Mouse (Mus musculus) central nervous system, embryonic 18 days (tissue): ENCODE measurements around the gene Parvg. TPM values are rescaled to one million over a fixed set of nuclear protein-coding genes. Genes with fewer than 3 reads are reported as not detected.

Source experiments
- polyA plus RNA-seq: library from polyadenylated mRNA; depleted of rRNA; stranded (reverse); fragments of >200 nt; gene quantifications from 2 replicates; pipeline ENCODE4 v1.2.3, GENCODE M21; 2012; rRNA removed

The Parvg gene
- 1.3 TPM in 2 replicates for polyA plus RNA-seq

DNA sequence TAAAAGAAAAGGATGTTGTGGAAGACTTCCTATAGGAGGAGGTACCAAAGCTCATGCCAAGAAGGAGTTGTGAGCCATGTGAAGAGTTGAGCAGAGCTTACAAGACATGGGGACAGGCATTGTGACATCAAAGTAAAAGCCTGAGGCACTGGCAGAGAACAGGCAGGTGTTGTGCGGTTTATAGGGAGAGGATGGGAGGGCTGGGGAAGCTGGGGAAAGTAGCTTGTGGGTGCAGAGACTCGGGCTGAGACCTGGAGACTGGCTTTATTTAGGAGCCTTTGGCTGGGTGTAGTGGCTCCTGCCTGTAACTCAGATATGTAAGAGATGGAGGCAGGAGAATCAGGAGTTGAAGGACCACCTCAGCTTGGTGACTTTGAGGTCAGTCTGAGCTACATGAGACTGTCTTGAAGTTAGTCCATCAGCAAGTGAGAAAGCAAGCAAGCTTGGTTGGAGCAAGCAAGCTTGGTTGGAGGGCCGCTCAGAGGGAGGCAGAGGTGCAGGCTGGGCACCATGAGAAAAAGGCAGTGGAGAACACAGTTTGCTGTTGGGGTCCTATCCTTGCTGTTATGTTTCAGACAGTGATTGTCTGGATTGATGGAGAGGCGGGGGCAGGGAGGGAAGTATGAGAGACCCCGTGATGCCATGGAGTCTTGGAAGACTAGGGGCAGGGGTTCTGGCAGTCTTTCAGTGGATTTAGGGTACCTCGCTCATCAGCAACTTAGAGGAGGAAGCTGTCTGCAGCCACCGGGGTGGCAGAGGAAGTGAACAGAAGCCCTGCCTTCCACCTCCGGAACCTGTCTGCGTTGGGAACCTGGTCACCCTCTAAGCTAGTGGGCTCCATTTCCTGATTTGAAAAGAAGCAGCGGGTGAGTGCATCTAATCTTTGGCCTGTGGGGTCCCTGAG is at the start of gene Parvg:
TSS of gene Parvg (plus strand) at position 61 of the 904 bp plus-strand sequence.

Other genes with a start within 250 kb of the Parvg start
- 143 and 145 TPM in 2 replicates for gene Sult4a1, start 218.3 kb upstream of the Parvg start, polyA plus RNA-seq
- gene Pnpla5, start 200.9 kb upstream of the Parvg start, polyA plus RNA-seq = not detected in 2 replicates
- 14.8 and 15.5 TPM in 2 replicates for gene Pnpla3, start 156.2 kb upstream of the Parvg start, polyA plus RNA-seq
- gene Samm50, start 131.8 kb upstream of the Parvg start, polyA plus RNA-seq = 28.4 and 31.5 TPM in 2 replicates
- gene Parvb, start 92.0 kb upstream of the Parvg start, polyA plus RNA-seq = 13.9 and 15.2 TPM in 2 replicates
- 29.6 and 32.1 TPM in 2 replicates for gene Shisal1, start 123.1 kb downstream of the Parvg start, polyA plus RNA-seq
- gene Rtl6, start 233.8 kb downstream of the Parvg start, polyA plus RNA-seq = 43.5 and 49.9 TPM in 2 replicates